Mouse (Mus musculus) stomach, embryonic 14.5 days (tissue): Measurements from ENCODE around the gene Rpl14. TPM values are rescaled to one million over a fixed set of nuclear protein-coding genes. Genes with fewer than 3 reads are reported as not detected.

ENCODE experiments used
- ATAC-seq: fragments of 200-750 bp; cut with Nextera tagmentation; 2 replicates; pipeline ENCODE4 v1.8.0; 2017; ENCODE audit warnings: low read depth, moderate TSS enrichment; ENCODE audit not compliant: insufficient number of reproducible peaks, insufficient read depth, low FRiP score
- H3K27ac ChIP-seq: fragments of 300-500 bp; sonication (generic); 2 replicates; pipeline ENCODE4 v1.5.1; 2014; ENCODE audit warnings: mild to moderate bottlenecking, low read length, moderate library complexity, mixed read lengths
- H3K27me3 ChIP-seq: fragments of 300-500 bp; sonication (generic); 2 replicates; pipeline ENCODE4 v1.6.1; 2014; ENCODE audit warnings: low read length, control low read depth, mixed read lengths; ENCODE audit not compliant: control insufficient read depth, insufficient read depth
- H3K36me3 ChIP-seq: fragments of 300-500 bp; sonication (generic); 2 replicates; pipeline ENCODE4 v1.6.1; 2014; ENCODE audit warnings: mild to moderate bottlenecking, control low read depth, low read length, moderate library complexity, mixed read lengths; ENCODE audit not compliant: control insufficient read depth, insufficient read depth
- H3K4me1 ChIP-seq: fragments of 300-500 bp; sonication (generic); 2 replicates; pipeline ENCODE4 v1.6.1; 2014; ENCODE audit warnings: low read length, control low read depth, mixed read lengths; ENCODE audit not compliant: control insufficient read depth, insufficient read depth
- H3K4me2 ChIP-seq: fragments of 300-500 bp; sonication (generic); replicated peaks from 2 replicates; pipeline ENCODE4 v1.6.1; 2014; ENCODE audit warnings: low read depth, low read length, control low read depth
- H3K4me3 ChIP-seq: fragments of 300-500 bp; sonication (generic); 2 replicates; pipeline ENCODE4 v1.5.1; 2014; ENCODE audit warnings: low read depth, low read length, control low read depth
- H3K9ac ChIP-seq: fragments of 300-500 bp; sonication (generic); replicated peaks from 2 replicates; pipeline ENCODE4 v1.6.1; 2014; ENCODE audit warnings: low read depth, mild to moderate bottlenecking, control low read depth, low read length, moderate library complexity, mixed read lengths
- H3K9me3 ChIP-seq: fragments of 300-500 bp; sonication (generic); 2 replicates; pipeline ENCODE4 v1.6.1; 2016; ENCODE audit warnings: low read depth, low read length, control low read depth; ENCODE audit not compliant: control insufficient read depth
- WGBS: fragments of 180-500 bp; shearing (Covaris S2); extraction: QIAGEN DNeasy Blood & Tissue Kit; methylation state at CpG from one replicate; pipeline ENCODE4 v1.1.7; 2014; 5-methylcytosine and 5-hydroxymethylcytosine counted together
- polyA plus RNA-seq: library from polyadenylated mRNA; unstranded; fragments of >200 nt; fragmentation: Nextera tagmentation; extraction: Ambion mirVana; gene quantifications from 2 replicates; pipeline ENCODE4 v1.2.1, GENCODE M21; 2014

Gene Rpl14
- polyA plus RNA-seq, 1 experiment from 2014 or later: 1,132 TPM

- WGBS: 83% methylated on average over 2 of the region's 2 CpGs
- Histone ChIP-seq H3K4me3 (no peak overlapping the region), H3K4me1 (no peaks in the 10 kb centered on the region), H3K9ac (no peak overlapping the region), H3K9me3 (no peaks in the 10 kb centered on the region), H3K4me2 (no peak overlapping the region), H3K36me3 (no peaks in the 10 kb centered on the region), H3K27ac (no peak overlapping the region), H3K27me3 (no peaks in the 10 kb centered on the region)
- ATAC-seq: no peak
Measured at GRCm38 (mm10) chr9:120564247-120564646, 7.0 kb upstream of the Rpl14 start.

GRCm38 (mm10) chr9:120566384-120566783 lies 4.9 kb upstream of the Rpl14 start:
- no peak overlapping the region for H3K27ac ChIP-seq
- H3K27me3 ChIP-seq: no peaks in the 10 kb centered on the region
- no peak overlapping the region for H3K9ac ChIP-seq
- H3K36me3 ChIP-seq: no peaks in the 10 kb centered on the region
- no peaks in the 10 kb centered on the region for H3K9me3 ChIP-seq
- H3K4me3 ChIP-seq: no peak overlapping the region
- no peak overlapping the region for H3K4me2 ChIP-seq
- WGBS: 74% methylated on average over 5 of the region's 5 CpGs
- H3K4me1 ChIP-seq: 0 out of 2 replicates have a peak, but pooled peaks cover 3% of the 10 kb centered on the region
- ATAC-seq: no peak

- no peaks in the 10 kb centered on the region for H3K9me3 ChIP-seq
Measured at GRCm38 (mm10) chr9:120568917-120569316, 2.3 kb upstream of the Rpl14 start.

GRCm38 (mm10) chr9:120569721-120570333 lies 1.4 kb upstream of the Rpl14 start:
- H3K9me3 ChIP-seq: no peaks in the 10 kb centered on the region
- no peak for ATAC-seq
- no peak overlapping the region for H3K4me2 ChIP-seq
- WGBS: 58% methylated on average over 13 of the region's 13 CpGs
- no peak overlapping the region for H3K4me3 ChIP-seq
- peaks cover 20% of the 10 kb centered on the region for H3K36me3 ChIP-seq
- H3K27me3 ChIP-seq: no peaks in the 10 kb centered on the region
- H3K9ac ChIP-seq: no peak overlapping the region
- H3K4me1 ChIP-seq: peaks cover 9% of the 10 kb centered on the region; the same call in 1 of the 2 replicates
- no peak overlapping the region for H3K27ac ChIP-seq

More at GRCm38 (mm10) chr9:120568917-120569316, 2.3 kb upstream of the Rpl14 start:
- peaks cover 10% of the 10 kb centered on the region for H3K36me3 ChIP-seq
- H3K4me1 ChIP-seq: peaks cover 9% of the 10 kb centered on the region; the same call in 1 of the 2 replicates
- ATAC-seq: no peak
- no peak overlapping the region for H3K9ac ChIP-seq
- H3K27me3 ChIP-seq: no peaks in the 10 kb centered on the region
- H3K4me3 ChIP-seq: no peak overlapping the region
- 56% methylated on average over 2 of the region's 2 CpGs for WGBS
- H3K4me2 ChIP-seq: no peak overlapping the region
- H3K27ac ChIP-seq: no peak overlapping the region

GRCm38 (mm10) chr9:120570334-120570725 lies 914 bp upstream of the Rpl14 start:
- H3K27me3 ChIP-seq: no peaks in the 10 kb centered on the region
- H3K27ac ChIP-seq: no peak overlapping the region
- 53% methylated on average over 2 of the region's 2 CpGs for WGBS
- no peaks in the 10 kb centered on the region for H3K9me3 ChIP-seq
- 0 out of 2 replicates have a peak overlapping the region, but pooled peaks have one; percentile 10 for H3K9ac ChIP-seq
- no peak for ATAC-seq
- peaks cover 9% of the 10 kb centered on the region; the same call in 1 of the 2 replicates for H3K4me1 ChIP-seq
- H3K4me3 ChIP-seq: peak overlapping the region; percentile 80; the same call in 1 of the 2 replicates
- H3K4me2 ChIP-seq: peak overlapping the region; percentile 80
- peaks cover 25% of the 10 kb centered on the region for H3K36me3 ChIP-seq

GRCm38 (mm10) chr9:120571593-120572385 lies 545 bp downstream of the Rpl14 start:
- H3K27ac ChIP-seq: peak overlapping the region; percentile 66; the same call in 1 of the 2 replicates
- ATAC-seq: peak; percentile 61
- no peaks in the 10 kb centered on the region for H3K27me3 ChIP-seq
- H3K36me3 ChIP-seq: peaks cover 32% of the 10 kb centered on the region
- no peaks in the 10 kb centered on the region for H3K9me3 ChIP-seq
- H3K4me1 ChIP-seq: peaks cover 9% of the 10 kb centered on the region; the same call in 1 of the 2 replicates
- WGBS: 1% methylated on average over 53 of the region's 53 CpGs
- peak overlapping the region; percentile 93 for H3K4me2 ChIP-seq
- H3K4me3 ChIP-seq: peak overlapping the region; percentile 80
- H3K9ac ChIP-seq: peak overlapping the region; percentile 94

- WGBS: 54% methylated on average over 6 of the region's 6 CpGs
- Histone ChIP-seq H3K36me3 (peaks cover 32% of the 10 kb centered on the region), H3K27ac (no peak overlapping the region), H3K4me1 (peaks cover 12% of the 10 kb centered on the region; the same call in 1 of the 2 replicates), H3K4me2 (peak overlapping the region; percentile 85; the same call in 1 of the 2 replicates), H3K9ac (no peak overlapping the region), H3K4me3 (no peak overlapping the region), H3K27me3 (no peaks in the 10 kb centered on the region), H3K9me3 (no peaks in the 10 kb centered on the region)
- no peak for ATAC-seq
Measured at GRCm38 (mm10) chr9:120575748-120576661, 4.8 kb downstream of the Rpl14 start.

GRCm38 (mm10) chr9:120576662-120577013 lies 5.4 kb downstream of the Rpl14 start:
- no peak overlapping the region for H3K9ac ChIP-seq
- no peaks in the 10 kb centered on the region for H3K9me3 ChIP-seq
- no peak overlapping the region for H3K27ac ChIP-seq
- H3K4me2 ChIP-seq: peak overlapping the region; percentile 85
- no peak for ATAC-seq
- peaks cover 12% of the 10 kb centered on the region; the same call in 1 of the 2 replicates for H3K4me1 ChIP-seq
- peaks cover 32% of the 10 kb centered on the region for H3K36me3 ChIP-seq
- H3K4me3 ChIP-seq: peak overlapping the region; percentile 70; the same call in 1 of the 2 replicates
- 0% methylated on average over 4 of the region's 4 CpGs for WGBS
- no peaks in the 10 kb centered on the region for H3K27me3 ChIP-seq
